Mouse (Mus musculus): ENCODE data around the gene Stk10. TPM values are rescaled to one million over a fixed set of nuclear protein-coding genes. Genes with fewer than 3 reads are reported as not detected.

Stk10 gene
- polyA plus RNA-seq, 1 experiment from 2014 or later: 19.3 TPM

- H3K79me2 ChIP-seq (ENCODE audit: inconsistent target): no peaks in the 10 kb centered on the region
- WGBS (ENCODE audit: missing documents): 49% methylated on average over 4 of the region's 5 CpGs
- no peak overlapping the region for H3K4me3 ChIP-seq (ENCODE audit: inconsistent target)
- H3K36me3 ChIP-seq (ENCODE audit: inconsistent target): no peaks in the 10 kb centered on the region
- H3K27ac ChIP-seq: no peak overlapping the region
Measured at GRCm38 (mm10) chr11:32582813-32583212, 49.7 kb downstream of the Stk10 start.

DNA sequence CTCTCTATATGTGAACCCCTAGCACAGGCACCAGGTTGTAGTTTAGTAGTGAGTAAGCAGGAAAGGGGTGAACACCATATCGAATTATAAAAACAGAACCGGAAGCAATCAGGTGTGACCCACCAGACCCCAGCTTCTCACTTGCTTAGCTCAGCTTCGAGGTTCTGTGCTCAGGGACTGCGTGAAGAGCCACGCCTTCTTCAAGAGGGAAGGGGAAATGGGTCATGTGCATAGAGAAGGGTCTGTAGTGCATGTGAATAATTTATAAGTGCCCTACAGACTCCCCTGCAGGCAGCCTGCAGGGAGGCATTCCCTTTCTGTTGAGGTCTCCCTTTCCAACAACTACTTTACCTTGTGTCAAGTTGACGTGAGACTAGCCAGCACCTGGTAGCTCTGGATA lies 52.9 kb downstream of the Stk10 start:
- no peaks in the 10 kb centered on the region for H3K79me2 ChIP-seq (ENCODE audit: inconsistent target)
- no peak overlapping the region for H3K4me3 ChIP-seq (ENCODE audit: inconsistent target)
- H3K36me3 ChIP-seq (ENCODE audit: inconsistent target): peaks cover 23% of the 10 kb centered on the region; the same call in 1 of the 2 replicates
- H3K27ac ChIP-seq: no peak overlapping the region
- WGBS (ENCODE audit: missing documents): 59% methylated on average over 6 of the region's 6 CpGs

GRCm38 (mm10) chr11:32587191-32588089 lies 54.3 kb downstream of the Stk10 start:
- WGBS (ENCODE audit: missing documents): 88% methylated on average over 16 of the region's 17 CpGs
- no peak overlapping the region for H3K27ac ChIP-seq
- H3K36me3 ChIP-seq (ENCODE audit: inconsistent target): peaks cover 36% of the 10 kb centered on the region; the same call in 1 of the 2 replicates
- no peak overlapping the region for H3K4me3 ChIP-seq (ENCODE audit: inconsistent target)
- H3K79me2 ChIP-seq (ENCODE audit: inconsistent target): no peaks in the 10 kb centered on the region

DNA sequence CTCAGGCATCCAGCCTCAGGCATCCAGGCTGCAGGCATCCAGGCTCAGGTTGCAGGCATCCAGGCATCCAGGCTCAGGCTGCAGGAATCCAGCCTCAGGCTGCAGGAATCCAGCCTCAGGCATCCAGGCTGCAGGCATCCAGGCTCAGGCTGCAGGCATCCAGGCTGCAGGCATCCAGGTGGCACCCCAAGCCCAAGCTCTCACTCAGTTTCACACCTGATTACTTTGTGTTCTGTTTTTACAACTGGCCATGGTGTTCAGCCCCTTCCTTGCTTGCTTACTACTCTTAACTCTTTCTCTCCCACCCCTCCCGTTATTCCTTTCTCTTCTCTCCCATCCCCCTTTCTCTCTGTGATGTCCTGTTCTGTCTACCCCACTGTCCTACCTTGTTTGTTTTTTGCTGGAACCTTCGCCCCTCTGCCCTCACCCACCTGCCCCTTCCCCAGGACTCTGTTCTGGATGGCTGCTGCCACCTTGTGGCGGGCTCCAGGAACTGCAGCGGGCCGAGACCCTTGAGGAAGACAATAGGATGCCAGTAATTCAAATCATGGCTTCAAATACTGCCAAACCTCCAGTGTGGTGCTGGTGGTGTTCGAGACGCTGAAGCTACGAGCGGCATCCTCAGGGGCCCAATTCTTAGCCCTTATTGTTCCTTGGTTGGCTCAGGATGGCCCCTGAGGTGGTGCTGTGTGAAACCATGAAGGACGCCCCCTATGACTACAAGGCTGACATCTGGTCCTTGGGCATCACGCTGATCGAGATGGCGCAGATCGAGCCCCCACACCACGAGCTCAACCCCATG lies 55.2 kb downstream of the Stk10 start:
- peaks cover 36% of the 10 kb centered on the region; the same call in 1 of the 2 replicates for H3K36me3 ChIP-seq (ENCODE audit: inconsistent target)
- no peak overlapping the region for H3K4me3 ChIP-seq (ENCODE audit: inconsistent target)
- H3K79me2 ChIP-seq (ENCODE audit: inconsistent target): no peaks in the 10 kb centered on the region
- WGBS (ENCODE audit: missing documents): 38% methylated on average over 6 of the region's 15 CpGs
- no peak overlapping the region for H3K27ac ChIP-seq

- H3K79me2 ChIP-seq (ENCODE audit: inconsistent target): no peaks in the 10 kb centered on the region
- H3K36me3 ChIP-seq (ENCODE audit: inconsistent target): peaks cover 36% of the 10 kb centered on the region; the same call in 1 of the 2 replicates
- WGBS (ENCODE audit: missing documents): 98% methylated on average over 9 of the region's 11 CpGs
- H3K27ac ChIP-seq: no peak overlapping the region
- no peak overlapping the region for H3K4me3 ChIP-seq (ENCODE audit: inconsistent target)
Measured at GRCm38 (mm10) chr11:32588892-32589172, 55.7 kb downstream of the Stk10 start.

- 98% methylated on average over 12 of the region's 12 CpGs for WGBS (ENCODE audit: missing documents)
- peaks cover 36% of the 10 kb centered on the region; the same call in 1 of the 2 replicates for H3K36me3 ChIP-seq (ENCODE audit: inconsistent target)
Measured at GRCm38 (mm10) chr11:32589201-32589600, 56.1 kb downstream of the Stk10 start.

GRCm38 (mm10) chr11:32589791-32590190 lies 56.7 kb downstream of the Stk10 start:
- Histone ChIP-seq H3K79me2 (ENCODE audit: inconsistent target) (no peaks in the 10 kb centered on the region), H3K36me3 (ENCODE audit: inconsistent target) (peaks cover 36% of the 10 kb centered on the region; the same call in 1 of the 2 replicates), H3K27ac (no peak overlapping the region), H3K4me3 (ENCODE audit: inconsistent target) (no peak overlapping the region)
- 93% methylated on average over 8 of the region's 8 CpGs for WGBS (ENCODE audit: missing documents)

More at GRCm38 (mm10) chr11:32589201-32589600, 56.1 kb downstream of the Stk10 start:
- no peaks in the 10 kb centered on the region for H3K79me2 ChIP-seq (ENCODE audit: inconsistent target)
- H3K27ac ChIP-seq: no peak overlapping the region
- H3K4me3 ChIP-seq (ENCODE audit: inconsistent target): no peak overlapping the region

GRCm38 (mm10) chr11:32590205-32590604 lies 57.1 kb downstream of the Stk10 start:
- Histone ChIP-seq H3K27ac (no peak overlapping the region), H3K36me3 (ENCODE audit: inconsistent target) (peaks cover 36% of the 10 kb centered on the region; the same call in 1 of the 2 replicates), H3K79me2 (ENCODE audit: inconsistent target) (no peaks in the 10 kb centered on the region), H3K4me3 (ENCODE audit: inconsistent target) (no peak overlapping the region)
- WGBS (ENCODE audit: missing documents): 96% methylated on average over 6 of the region's 6 CpGs

DNA sequence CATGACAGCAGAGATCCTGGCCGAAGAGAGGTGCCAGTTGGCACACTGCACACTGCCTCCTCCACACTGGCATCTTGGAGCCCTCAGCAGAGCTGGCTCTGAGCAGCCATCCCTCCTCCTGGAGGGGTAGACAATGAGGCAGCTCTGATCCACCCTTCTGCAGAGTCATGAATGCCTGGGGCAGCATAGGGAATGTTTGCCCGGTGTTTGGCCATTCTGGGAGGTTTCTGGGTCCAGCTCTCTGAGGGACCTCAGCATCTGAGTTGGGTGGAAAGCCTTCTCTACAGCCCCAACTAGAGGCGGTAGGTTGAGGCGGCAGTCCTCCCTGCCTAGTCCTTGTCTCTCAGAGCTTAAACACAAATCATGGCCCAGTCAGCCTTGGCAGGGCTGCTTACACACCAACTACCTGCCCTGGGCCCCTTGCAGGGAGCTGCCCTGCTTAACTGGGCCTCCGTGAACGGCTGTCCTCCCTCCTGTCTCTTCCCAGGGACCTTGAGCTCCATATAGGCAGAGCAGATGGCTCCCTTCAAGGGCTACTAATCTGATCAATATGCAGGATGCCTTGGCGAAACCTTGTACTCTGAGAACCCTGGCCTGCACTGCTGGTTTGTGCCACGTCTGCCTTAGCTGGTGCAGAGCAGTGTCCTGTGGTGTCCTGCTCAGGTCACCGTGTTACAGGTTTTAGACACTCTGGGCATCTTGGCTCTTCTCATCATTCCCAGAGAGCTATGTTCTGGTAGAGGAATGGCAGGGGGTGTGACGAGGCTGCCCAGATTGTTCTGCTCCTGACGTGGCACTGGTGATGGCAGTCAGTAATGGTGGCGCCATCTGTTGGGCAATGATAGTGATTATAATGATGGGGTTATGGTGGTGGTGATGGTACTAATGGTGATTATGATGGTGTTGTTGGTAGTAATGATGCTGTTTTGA lies 59.1 kb downstream of the Stk10 start:
- Histone ChIP-seq H3K27ac (no peak overlapping the region), H3K79me2 (ENCODE audit: inconsistent target) (no peaks in the 10 kb centered on the region), H3K36me3 (ENCODE audit: inconsistent target) (peaks cover 36% of the 10 kb centered on the region; the same call in 1 of the 2 replicates), H3K4me3 (ENCODE audit: inconsistent target) (no peak overlapping the region)
- WGBS (ENCODE audit: missing documents): 94% methylated on average over 12 of the region's 12 CpGs

DNA sequence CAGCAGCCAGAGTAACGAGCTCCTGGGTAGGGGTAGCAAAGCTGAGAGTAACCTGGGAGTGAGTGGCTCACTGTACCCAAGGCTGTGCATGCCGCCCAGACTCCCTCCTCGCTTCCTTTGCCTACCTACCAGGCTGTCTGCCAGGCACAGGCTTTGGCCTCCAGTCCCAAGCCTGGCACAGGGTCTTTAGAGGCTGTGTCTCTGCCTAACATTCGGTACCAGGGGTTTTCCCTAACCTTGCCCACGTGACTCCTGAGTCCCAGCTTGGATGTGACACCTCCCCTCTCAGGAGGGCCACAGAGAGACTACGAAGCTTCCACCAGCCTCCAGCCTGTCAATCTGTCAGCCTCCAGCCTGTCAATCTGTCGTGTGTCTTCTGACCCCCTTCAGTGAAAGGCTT lies 60.0 kb downstream of the Stk10 start:
- WGBS (ENCODE audit: missing documents): 96% methylated on average over 7 of the region's 7 CpGs
- Histone ChIP-seq H3K4me3 (ENCODE audit: inconsistent target) (no peak overlapping the region), H3K36me3 (ENCODE audit: inconsistent target) (peaks cover 36% of the 10 kb centered on the region; the same call in 1 of the 2 replicates), H3K79me2 (ENCODE audit: inconsistent target) (no peaks in the 10 kb centered on the region), H3K27ac (no peak overlapping the region)

GRCm38 (mm10) chr11:32594122-32594521 lies 61.0 kb downstream of the Stk10 start:
- peaks cover 30% of the 10 kb centered on the region; the same call in 1 of the 2 replicates for H3K36me3 ChIP-seq (ENCODE audit: inconsistent target)
- no peak overlapping the region for H3K4me3 ChIP-seq (ENCODE audit: inconsistent target)
- WGBS (ENCODE audit: missing documents): 94% methylated on average over 4 of the region's 4 CpGs
- no peaks in the 10 kb centered on the region for H3K79me2 ChIP-seq (ENCODE audit: inconsistent target)
- H3K27ac ChIP-seq: no peak overlapping the region

GRCm38 (mm10) chr11:32600371-32600770 lies 67.3 kb downstream of the Stk10 start:
- H3K36me3 ChIP-seq (ENCODE audit: inconsistent target): peaks cover 14% of the 10 kb centered on the region; the same call in 1 of the 2 replicates
- no peak overlapping the region for H3K27ac ChIP-seq
- no peak overlapping the region for H3K4me3 ChIP-seq (ENCODE audit: inconsistent target)
- H3K79me2 ChIP-seq (ENCODE audit: inconsistent target): no peaks in the 10 kb centered on the region
- 93% methylated on average over 6 of the region's 6 CpGs for WGBS (ENCODE audit: missing documents)

GRCm38 (mm10) chr11:32601528-32602323 lies 68.6 kb downstream of the Stk10 start:
- no peak overlapping the region for H3K27ac ChIP-seq
- peaks cover 15% of the 10 kb centered on the region; the same call in 1 of the 2 replicates for H3K36me3 ChIP-seq (ENCODE audit: inconsistent target)
- H3K79me2 ChIP-seq (ENCODE audit: inconsistent target): no peaks in the 10 kb centered on the region
- no peak overlapping the region for H3K4me3 ChIP-seq (ENCODE audit: inconsistent target)
- WGBS (ENCODE audit: missing documents): 94% methylated on average over 12 of the region's 12 CpGs
